Mouse (Mus musculus) retina, embryonic 14.5 days (tissue): ENCODE results near the gene Rfx8.
"Not testable (repeated sequence)": the region's sequence is repeated elsewhere in the genome, so short reads cannot be mapped to it uniquely, and the experiment has no call there.

ENCODE experiments used
- DNase-seq: peaks from one replicate; pipeline ENCODE4 v3.0.0-alpha.2; 2015; ENCODE audit warnings: low spot score

Gene Rfx8

DNA sequence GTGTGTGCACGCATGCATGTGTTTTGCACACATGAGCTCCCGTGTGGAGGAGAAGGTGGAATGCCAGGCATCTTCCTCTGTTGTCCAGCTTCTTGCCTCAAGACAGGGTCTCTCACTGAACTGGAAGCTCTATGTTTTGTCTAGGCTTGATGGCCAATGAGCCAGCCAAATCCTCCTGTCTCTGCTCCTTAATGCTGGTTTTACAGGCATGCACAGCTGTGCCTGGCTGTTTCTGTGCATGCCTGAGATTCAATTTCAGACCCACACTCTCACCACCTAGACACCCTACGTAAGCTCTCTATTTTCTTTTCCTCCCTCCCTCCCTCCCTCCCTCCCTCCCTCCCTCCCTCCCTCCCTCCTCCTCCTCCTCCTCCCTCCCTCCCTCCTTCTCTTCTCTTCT lies 28.8 kb downstream of the Rfx8 start:
- no peak for DNase-seq

DNA sequence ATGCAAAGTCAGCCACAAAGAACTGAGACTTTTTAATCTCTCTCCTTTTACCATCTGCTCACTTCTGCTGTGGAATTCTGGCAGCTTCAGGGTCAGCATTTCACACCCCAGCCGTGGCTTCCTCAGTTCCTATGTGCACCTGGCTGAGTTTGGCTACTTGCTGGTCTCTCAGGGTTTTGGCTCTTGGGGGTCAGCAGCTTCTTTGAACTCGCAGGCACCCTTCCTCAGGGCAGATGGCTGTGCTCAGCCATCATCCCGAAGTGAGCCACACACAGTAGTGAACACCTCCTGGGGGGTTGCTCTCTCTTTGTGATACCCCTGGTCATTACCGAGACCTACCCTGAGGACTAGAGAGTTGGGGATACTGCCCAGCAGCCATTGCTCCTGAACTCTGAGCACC lies 29.7 kb downstream of the Rfx8 start:
- DNase-seq, result no peak

DNA sequence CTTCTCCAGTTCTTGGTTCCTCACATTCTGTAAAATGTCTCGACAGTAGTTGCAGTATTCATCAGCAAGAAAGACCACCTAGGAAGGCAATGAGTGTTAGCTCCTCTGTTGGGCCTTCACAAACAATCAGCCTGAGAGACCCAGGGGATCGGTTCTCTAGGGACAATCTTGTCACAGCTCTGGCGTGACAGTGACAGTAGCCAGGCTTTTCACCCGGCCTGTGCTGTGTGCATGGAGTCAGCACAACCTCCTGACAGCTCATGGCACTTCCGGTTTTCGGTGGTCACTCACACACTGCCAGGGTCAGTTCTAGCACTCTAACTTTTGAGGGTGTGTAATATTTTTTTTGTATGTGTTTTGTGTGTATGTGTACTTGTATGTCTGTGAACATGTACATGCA lies 32.2 kb downstream of the Rfx8 start:
- DNase-seq, result no peak

GRCm38 (mm10) chr1:39687279-39687678 lies 33.5 kb downstream of the Rfx8 start:
- no peak for DNase-seq

DNA sequence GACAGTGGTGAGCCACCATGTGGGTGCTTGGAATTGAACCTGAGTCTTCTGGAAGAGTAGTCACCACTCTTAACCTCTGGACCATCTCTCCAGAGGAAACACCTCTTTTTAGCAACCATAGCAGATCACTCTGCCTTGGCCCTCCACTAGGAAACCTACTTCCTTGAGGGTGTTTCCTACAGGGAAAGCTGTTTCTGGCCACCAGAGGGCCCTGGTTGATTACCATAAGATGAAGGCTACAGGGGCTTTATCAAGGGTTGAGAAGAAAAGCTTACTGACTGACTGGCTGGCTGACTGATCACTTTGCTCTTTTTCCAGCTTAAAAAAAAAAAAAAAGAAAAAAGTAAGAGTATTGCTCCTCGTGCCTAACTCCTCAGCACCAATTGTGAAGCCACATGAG lies 35.0 kb downstream of the Rfx8 start:
- peak; percentile 82 for DNase-seq

GRCm38 (mm10) chr1:39681638-39682037 lies 39.2 kb downstream of the Rfx8 start:
- DNase-seq, result no peak

GRCm38 (mm10) chr1:39680546-39680945 lies 40.3 kb downstream of the Rfx8 start:
- DNase-seq, result no peak

- DNase-seq, result no peak
Observed at GRCm38 (mm10) chr1:39678883-39679282, 41.9 kb downstream of the Rfx8 start.

- no peak for DNase-seq
Observed at GRCm38 (mm10) chr1:39676221-39676876, 44.4 kb downstream of the Rfx8 start.

DNA sequence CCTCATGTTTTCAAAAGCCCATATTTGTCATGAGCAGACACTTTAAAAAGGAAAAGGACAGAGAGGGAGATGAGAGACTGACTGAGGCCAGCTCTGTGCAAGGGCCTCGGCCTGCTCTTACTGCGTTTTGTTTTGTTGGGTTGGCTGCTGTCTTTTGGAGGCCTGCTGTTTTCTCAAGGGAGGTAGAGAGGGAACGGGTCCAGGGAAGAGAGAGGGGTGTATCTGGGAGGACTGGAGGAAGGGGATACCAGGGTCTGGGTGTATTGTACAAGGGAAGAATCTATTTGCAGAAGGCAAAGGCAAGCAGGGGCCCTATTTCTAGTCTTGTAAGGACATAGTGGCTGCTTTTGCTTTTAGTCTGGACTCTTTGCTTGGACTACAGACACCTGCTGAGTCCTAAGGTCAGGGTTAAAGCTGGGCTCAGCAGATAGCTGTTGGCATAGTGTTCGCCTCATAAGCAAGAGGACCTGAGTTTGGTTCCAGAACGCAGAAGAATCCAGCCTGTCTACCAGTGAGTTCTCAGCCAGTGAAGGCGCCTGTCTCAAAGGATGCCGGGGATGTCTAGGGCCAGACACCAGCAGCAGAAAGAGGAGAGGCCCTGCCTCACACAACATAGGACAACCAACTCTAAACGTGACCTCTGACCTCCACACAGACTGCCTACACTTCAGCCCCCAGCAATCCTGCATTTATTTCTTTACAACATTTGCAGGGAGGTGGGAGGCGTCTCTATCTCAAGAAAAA lies 48.3 kb downstream of the Rfx8 start:
- DNase-seq, result no peak

GRCm38 (mm10) chr1:39670211-39670935 lies 50.4 kb downstream of the Rfx8 start:
- DNase-seq, result no peak

GRCm38 (mm10) chr1:39666751-39667252 lies 54.0 kb downstream of the Rfx8 start:
- DNase-seq, result peak; percentile 11

DNA sequence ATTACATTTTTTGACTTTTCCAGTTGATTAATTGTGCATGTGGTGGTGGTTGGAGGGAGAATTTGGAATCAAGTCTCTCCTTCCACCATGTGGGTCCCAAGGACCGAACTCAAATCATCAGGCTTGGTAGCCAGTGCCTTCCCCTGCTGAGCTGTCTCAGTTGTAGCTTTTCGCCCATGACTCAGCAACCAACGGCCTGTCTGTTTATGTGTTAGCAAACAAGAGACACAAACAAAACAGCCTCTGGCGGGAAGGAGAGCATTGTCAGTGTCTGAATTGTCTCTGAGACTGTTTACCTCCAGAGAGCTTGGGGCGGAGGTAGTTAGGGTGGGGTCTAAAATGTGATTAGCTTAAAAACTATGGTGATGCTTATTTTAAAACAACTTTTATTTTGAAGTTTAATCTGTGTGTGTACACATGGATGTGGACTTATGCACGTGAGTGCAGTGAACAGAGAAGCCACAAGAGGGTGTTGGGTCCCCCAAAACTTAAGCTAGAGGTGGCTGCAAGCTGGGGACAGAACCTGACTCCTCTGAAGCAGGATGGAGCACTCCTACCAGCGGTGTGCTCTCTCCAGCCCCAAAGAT lies 56.7 kb downstream of the Rfx8 start:
- DNase-seq, result no peak

- no peak for DNase-seq
Observed at GRCm38 (mm10) chr1:39663050-39663449, 57.7 kb downstream of the Rfx8 start.

DNA sequence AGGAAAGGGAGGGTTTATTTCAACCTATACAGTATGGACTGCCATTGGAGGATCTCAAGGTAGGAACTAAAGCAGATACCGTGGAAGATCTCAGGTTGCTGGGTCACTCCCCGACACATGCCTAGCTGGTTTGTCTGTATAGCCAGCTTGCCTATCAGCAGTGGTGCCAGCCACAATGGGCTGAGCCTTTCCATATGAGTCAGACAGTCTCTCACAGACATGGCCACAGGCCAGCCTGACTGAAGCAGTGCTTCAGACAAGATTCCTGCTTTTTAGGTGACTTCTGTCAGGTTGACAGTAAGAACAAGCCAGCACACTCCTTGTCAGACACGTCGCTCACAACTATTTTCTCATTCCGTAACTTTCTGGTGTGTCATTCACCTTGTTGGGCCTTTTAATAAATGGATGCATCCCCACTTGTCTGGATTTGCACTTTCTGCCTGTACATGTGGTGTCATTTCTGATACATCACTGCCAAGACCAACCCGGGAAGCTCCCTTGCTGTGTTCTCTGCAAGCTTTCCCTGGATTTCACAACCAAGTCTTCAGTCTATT lies 63.7 kb downstream of the Rfx8 start:
- no peak for DNase-seq

- DNase-seq, result not testable (repeated sequence)
Observed at GRCm38 (mm10) chr1:39654901-39655300, 65.9 kb downstream of the Rfx8 start.

DNA sequence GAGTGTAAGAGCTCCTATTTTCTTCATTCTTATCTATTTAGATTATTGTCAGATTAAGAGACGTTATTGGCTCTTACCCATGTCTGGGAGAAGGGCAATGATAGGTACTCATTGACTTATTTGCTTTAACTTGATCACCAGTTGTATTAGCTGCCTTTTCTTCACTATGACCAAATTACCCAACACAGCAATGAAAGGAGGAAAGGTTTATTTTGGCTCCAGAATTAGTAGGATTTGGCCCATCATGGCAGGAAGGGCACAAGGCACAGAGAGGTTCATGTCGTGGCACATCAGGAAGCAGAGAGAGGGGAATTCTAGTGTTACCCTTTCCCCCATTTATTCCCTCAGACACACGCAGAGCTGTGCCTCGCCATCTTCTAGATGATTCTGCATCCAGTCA lies 67.8 kb downstream of the Rfx8 start:
- DNase-seq, result no peak

- no peak for DNase-seq
Observed at GRCm38 (mm10) chr1:39651241-39651548, 69.6 kb downstream of the Rfx8 start, which contains the start of gene Creg2. Gene Creg2, minus strand, starts transcription at chr1:39651474.

GRCm38 (mm10) chr1:39650435-39651240 lies 70.2 kb downstream of the Rfx8 start:
- DNase-seq, result peak; percentile 83

DNA sequence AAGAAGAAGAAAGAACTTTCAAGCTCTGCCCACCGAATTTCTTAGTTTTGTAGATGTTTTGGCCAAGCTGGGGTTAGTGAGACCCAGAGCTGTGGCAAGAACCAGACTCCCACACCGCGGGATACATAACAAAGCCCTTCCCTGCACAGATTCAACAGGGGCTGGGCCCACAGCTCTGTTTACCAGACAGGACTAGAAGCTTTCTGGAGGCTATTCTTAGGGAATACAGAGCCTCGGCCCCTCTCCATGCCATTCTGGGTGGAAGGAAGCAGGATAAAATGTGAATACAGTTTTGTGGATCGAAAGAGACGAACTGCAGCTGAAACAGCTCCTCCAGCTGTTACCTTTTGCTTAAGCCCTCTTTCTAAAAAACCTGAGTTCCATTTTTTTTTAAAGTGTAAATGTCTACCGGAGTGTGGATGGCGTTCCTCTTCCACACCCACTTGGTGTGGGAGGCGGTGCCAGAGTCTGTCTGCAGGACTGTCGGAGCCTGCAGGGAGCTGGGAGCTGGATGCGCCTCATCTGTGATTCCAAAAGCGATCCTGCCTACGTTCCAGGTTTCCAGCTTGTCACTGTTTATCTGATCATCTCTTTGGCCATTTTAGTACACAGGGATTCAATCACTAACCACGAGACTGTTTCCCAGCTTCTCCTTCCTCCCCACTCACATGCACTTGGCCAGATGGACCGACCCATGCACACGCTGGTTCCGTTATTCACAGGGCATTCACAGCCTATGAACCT lies 70.9 kb downstream of the Rfx8 start:
- DNase-seq, result peak; percentile 32

GRCm38 (mm10) chr1:39648584-39648983 lies 72.2 kb downstream of the Rfx8 start:
- DNase-seq, result no peak
